Mouse (Mus musculus): ENCODE data around the gene Trim7. TPM values are rescaled to one million over a fixed set of nuclear protein-coding genes. Genes with fewer than 3 reads are reported as not detected.
A peak's percentile ranks its signal among the peaks of the same experiment; 100 is the strongest.
"Not testable (repeated sequence)": the region's sequence is repeated elsewhere in the genome, so short reads cannot be mapped to it uniquely, and the experiment has no call there.

Trim7 gene
- polyA plus RNA-seq, 1 experiment, result 8.7 TPM

DNA sequence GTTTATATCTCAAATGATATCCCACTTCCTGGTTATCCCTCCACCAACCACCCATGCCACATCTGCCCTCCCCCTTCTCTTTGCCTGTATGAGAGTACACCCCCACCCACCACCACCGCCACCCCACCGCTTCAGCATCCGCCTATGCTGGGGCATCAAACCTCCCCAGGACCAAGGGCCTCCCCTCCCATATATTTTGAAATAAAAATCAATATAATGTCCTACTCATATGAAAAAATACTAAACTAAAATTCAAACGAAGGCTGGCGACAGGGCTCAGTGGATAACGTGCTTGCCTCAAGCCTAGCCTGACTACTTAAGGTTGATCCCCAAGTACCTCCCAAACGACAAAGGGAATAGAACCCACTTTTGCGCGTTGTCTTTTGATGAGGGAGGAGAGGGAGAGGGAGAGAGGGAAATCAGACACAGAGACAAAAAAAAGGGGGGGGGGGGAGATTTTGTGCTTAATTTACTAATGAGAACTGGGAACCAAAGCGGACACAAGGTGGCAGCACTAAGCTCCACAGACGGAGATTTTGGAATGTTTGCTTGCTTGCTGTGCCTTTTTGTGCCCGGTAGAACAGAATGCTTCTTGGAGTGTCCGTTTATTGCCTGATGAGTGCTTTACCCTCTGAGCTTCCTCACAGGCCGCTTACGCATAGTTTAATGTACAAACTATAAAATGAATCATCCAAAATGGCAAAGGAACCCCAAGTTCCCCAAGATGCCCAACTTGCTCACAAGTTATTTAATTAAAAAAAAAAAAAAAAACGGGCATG, 37.4 kb upstream of the Trim7 start:
- H3K4me3 ChIP-seq (ENCODE audit: low read depth, low read length), result peak overlapping the region; percentile 73
- no peaks in the 10 kb centered on the region for H3K9me3 ChIP-seq (replicated peaks; ENCODE audit: control insufficient read depth, insufficient read depth, low read length, poor library complexity, severe bottlenecking)
- no peak for TF ChIP-seq POLR2A (IDR thresholded peaks at IDR 0.05; ENCODE audit: insufficient read depth, low read length)
- peak; percentile 35 for TF ChIP-seq CTCF (IDR thresholded peaks at IDR 0.05; ENCODE audit: low read depth, low read length)
- H3K36me3 ChIP-seq (ENCODE audit: control insufficient read depth, insufficient read depth, low read length, poor library complexity, severe bottlenecking), result no peaks in the 10 kb centered on the region
- H3K27ac ChIP-seq (ENCODE audit: insufficient read depth, low read length), result 0 out of 2 replicates have a peak overlapping the region, but pooled peaks have one; percentile 54
- no peaks in the 10 kb centered on the region for H3K4me1 ChIP-seq (ENCODE audit: control insufficient read depth, insufficient read depth, low read length)
- no peaks in the 10 kb centered on the region for H3K27me3 ChIP-seq (ENCODE audit: control insufficient read depth, insufficient read depth, low read length, poor library complexity, severe bottlenecking)
- H3K9ac ChIP-seq (ENCODE audit: low read depth, poor library complexity, severe bottlenecking), result peak overlapping the region; percentile 49

DNA sequence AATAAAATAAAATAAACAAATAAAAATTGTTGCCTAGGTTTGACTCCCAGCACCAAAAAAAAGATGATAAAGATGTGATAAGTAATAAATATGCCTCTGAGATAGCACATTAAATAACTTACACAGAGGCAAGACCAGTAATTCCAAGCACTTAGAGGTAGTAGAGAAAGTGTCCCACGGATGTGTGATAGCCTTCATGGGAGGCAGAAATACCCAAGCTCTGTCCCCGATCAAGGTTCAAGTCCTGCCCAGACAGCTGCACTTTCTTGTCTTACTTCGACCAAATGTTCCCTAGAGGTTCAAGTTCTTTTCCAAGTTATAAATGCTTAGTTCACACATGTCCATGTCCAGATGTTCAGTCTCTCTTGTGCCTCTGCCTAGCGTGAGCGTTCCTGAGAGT, 36.7 kb upstream of the Trim7 start:
- Histone ChIP-seq H3K36me3 (ENCODE audit: control insufficient read depth, insufficient read depth, low read length, poor library complexity, severe bottlenecking) (no peaks in the 10 kb centered on the region), H3K9ac (ENCODE audit: low read depth, poor library complexity, severe bottlenecking) (no peak overlapping the region), H3K4me1 (ENCODE audit: control insufficient read depth, insufficient read depth, low read length) (no peaks in the 10 kb centered on the region), H3K27ac (ENCODE audit: insufficient read depth, low read length) (no peak overlapping the region), H3K27me3 (ENCODE audit: control insufficient read depth, insufficient read depth, low read length, poor library complexity, severe bottlenecking) (no peaks in the 10 kb centered on the region), H3K9me3 (replicated peaks; ENCODE audit: control insufficient read depth, insufficient read depth, low read length, poor library complexity, severe bottlenecking) (no peaks in the 10 kb centered on the region), H3K4me3 (ENCODE audit: low read depth, low read length) (no peak overlapping the region)
- TF ChIP-seq CTCF (IDR thresholded peaks at IDR 0.05; ENCODE audit: low read depth, low read length) (no peak), EP300 (IDR thresholded peaks at IDR 0.05; ENCODE audit: insufficient read depth, low read depth, low read length) (no peak), POLR2A (IDR thresholded peaks at IDR 0.05; ENCODE audit: insufficient read depth, low read length) (no peak)

DNA sequence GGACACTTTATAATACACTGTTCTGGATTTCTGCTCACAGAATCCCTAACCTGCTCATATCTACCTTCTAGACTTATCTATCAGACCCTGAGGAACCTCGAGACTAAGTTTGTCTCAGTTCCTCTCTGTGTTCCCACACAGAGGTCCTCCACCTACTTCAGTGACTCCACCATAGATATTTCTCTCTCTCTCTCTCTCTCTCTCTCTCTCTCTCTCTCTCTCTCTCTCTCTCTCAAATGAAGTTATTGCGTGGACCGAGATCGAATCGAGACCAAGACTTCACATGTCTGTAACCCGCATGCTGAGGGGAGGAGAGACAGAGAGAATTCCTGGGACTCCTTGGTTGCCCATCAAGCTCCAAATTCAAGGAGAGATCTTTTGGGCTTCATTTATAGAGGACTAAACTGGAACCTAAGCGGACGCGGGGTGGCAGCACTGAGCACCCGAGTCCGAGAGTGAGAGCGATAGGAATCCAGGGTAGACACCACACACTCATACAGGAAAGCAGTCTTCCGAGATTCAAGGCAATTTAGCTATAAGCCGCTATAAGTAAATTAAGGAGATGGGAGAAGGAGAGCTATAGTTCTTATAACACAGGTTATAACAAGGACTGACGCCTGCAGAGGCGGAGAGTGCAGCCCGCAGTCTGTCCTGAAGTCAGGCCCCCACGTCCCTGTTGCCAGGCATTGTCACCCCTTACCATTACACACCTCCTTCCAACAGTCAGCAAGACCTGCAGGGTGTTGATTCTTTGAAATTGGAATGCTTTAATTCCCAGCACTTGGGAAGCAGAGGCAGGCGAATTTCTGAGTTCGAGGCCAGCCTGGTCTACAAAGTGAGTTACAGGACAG, 35.7 kb upstream of the Trim7 start:
- H3K27me3 ChIP-seq (ENCODE audit: control insufficient read depth, insufficient read depth, low read length, poor library complexity, severe bottlenecking), result no peaks in the 10 kb centered on the region
- peak overlapping the region; percentile 47 for H3K4me3 ChIP-seq (ENCODE audit: low read depth, low read length)
- TF ChIP-seq EP300 (IDR thresholded peaks at IDR 0.05; ENCODE audit: insufficient read depth, low read depth, low read length) (no peak), CTCF (IDR thresholded peaks at IDR 0.05; ENCODE audit: low read depth, low read length) (peak; percentile 76)
- H3K27ac ChIP-seq (ENCODE audit: insufficient read depth, low read length), result no peak overlapping the region
- H3K4me1 ChIP-seq (ENCODE audit: control insufficient read depth, insufficient read depth, low read length), result no peaks in the 10 kb centered on the region
- 0 out of 2 replicates have a peak overlapping the region, but pooled peaks have one; percentile 46 for H3K9ac ChIP-seq (ENCODE audit: low read depth, poor library complexity, severe bottlenecking)
- H3K36me3 ChIP-seq (ENCODE audit: control insufficient read depth, insufficient read depth, low read length, poor library complexity, severe bottlenecking), result no peaks in the 10 kb centered on the region
- H3K9me3 ChIP-seq (replicated peaks; ENCODE audit: control insufficient read depth, insufficient read depth, low read length, poor library complexity, severe bottlenecking), result no peaks in the 10 kb centered on the region

DNA sequence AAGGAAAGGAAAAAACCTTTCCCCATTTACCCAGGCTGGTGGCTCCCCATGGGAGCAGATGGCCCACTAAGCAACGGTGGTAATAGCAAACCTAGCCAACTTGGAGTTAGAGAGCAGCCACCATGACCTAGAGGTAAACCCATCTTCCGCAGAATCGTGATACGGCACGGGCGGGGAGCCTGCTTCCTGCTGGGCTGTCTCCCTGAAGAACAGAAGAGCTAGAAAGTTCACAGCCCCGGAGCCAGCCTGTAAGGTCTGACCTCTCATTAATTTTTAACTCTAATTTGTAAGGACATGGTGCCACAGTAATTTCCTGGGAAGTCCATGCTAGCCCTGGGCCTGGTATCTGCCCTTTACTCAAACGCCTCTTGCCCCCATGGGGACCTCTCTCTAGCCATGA, 35.0 kb upstream of the Trim7 start:
- no peaks in the 10 kb centered on the region for H3K27me3 ChIP-seq (ENCODE audit: control insufficient read depth, insufficient read depth, low read length, poor library complexity, severe bottlenecking)
- no peaks in the 10 kb centered on the region for H3K36me3 ChIP-seq (ENCODE audit: control insufficient read depth, insufficient read depth, low read length, poor library complexity, severe bottlenecking)
- TF ChIP-seq POLR2A (IDR thresholded peaks at IDR 0.05; ENCODE audit: insufficient read depth, low read length) (no peak), EP300 (IDR thresholded peaks at IDR 0.05; ENCODE audit: insufficient read depth, low read depth, low read length) (no peak), CTCF (IDR thresholded peaks at IDR 0.05; ENCODE audit: low read depth, low read length) (no peak)
- H3K9ac ChIP-seq (ENCODE audit: low read depth, poor library complexity, severe bottlenecking), result peak overlapping the region; percentile 46
- no peaks in the 10 kb centered on the region for H3K4me1 ChIP-seq (ENCODE audit: control insufficient read depth, insufficient read depth, low read length)
- peak overlapping the region; percentile 31; the same call in 1 of the 2 replicates for H3K4me3 ChIP-seq (ENCODE audit: low read depth, low read length)
- no peak overlapping the region for H3K27ac ChIP-seq (ENCODE audit: insufficient read depth, low read length)
- H3K9me3 ChIP-seq (replicated peaks; ENCODE audit: control insufficient read depth, insufficient read depth, low read length, poor library complexity, severe bottlenecking), result no peaks in the 10 kb centered on the region

DNA sequence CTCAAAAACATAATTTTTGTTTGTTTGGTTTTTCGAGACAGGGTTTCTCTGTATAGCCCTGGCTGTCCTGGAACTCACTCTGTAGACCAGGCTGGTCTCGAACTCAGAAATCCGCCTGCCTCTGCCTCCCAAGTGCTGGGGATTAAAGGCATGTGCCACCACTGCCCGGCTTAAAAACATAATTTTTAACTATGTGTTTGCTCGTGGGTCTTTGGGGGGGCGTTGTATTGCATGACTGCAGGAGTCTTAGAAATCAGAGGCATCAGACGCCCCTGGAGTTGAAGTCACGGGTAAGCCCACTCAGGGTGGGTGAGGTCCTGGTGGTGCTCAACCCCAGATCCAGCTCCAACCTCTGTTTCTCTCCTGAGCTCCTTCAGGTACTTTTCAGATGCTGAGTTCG, 34.0 kb upstream of the Trim7 start:
- H3K27ac ChIP-seq (ENCODE audit: insufficient read depth, low read length); H3K27me3 ChIP-seq (ENCODE audit: control insufficient read depth, insufficient read depth, low read length, poor library complexity, severe bottlenecking); H3K4me3 ChIP-seq (ENCODE audit: low read depth, low read length); H3K9ac ChIP-seq (ENCODE audit: low read depth, poor library complexity, severe bottlenecking); H3K4me1 ChIP-seq (ENCODE audit: control insufficient read depth, insufficient read depth, low read length); H3K9me3 ChIP-seq (replicated peaks; ENCODE audit: control insufficient read depth, insufficient read depth, low read length, poor library complexity, severe bottlenecking); H3K36me3 ChIP-seq (ENCODE audit: control insufficient read depth, insufficient read depth, low read length, poor library complexity, severe bottlenecking): not testable (repeated sequence)

DNA sequence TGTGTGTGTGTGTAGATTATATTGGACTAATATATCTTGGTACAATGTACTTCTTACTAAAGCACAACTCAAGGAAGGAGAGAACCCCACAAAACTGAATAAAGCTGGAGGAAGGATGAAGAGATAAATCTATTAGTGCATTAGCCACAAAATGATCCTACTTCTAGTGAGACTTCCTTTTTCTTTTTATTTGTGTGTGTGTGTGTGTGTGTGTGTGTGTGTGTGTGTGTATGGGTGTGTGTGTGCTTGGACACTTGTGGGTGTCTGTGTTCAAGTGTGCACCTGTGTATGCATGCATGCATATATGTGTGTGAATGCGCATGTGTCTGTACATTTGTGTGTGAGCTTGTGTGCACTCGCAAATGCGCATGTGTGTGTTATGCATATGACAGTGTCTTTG, 32.8 kb upstream of the Trim7 start:
- Histone ChIP-seq H3K9me3 (replicated peaks; ENCODE audit: control insufficient read depth, insufficient read depth, low read length, poor library complexity, severe bottlenecking) (no peaks in the 10 kb centered on the region), H3K4me1 (ENCODE audit: control insufficient read depth, insufficient read depth, low read length) (peaks cover 3% of the 10 kb centered on the region), H3K27me3 (ENCODE audit: control insufficient read depth, insufficient read depth, low read length, poor library complexity, severe bottlenecking) (no peaks in the 10 kb centered on the region), H3K9ac (ENCODE audit: low read depth, poor library complexity, severe bottlenecking) (no peak overlapping the region), H3K36me3 (ENCODE audit: control insufficient read depth, insufficient read depth, low read length, poor library complexity, severe bottlenecking) (no peaks in the 10 kb centered on the region), H3K4me3 (ENCODE audit: low read depth, low read length) (no peak overlapping the region), H3K27ac (ENCODE audit: insufficient read depth, low read length) (no peak overlapping the region)
- TF ChIP-seq CTCF (IDR thresholded peaks at IDR 0.05; ENCODE audit: low read depth, low read length), result no peak
- no peak for TF ChIP-seq EP300 (IDR thresholded peaks at IDR 0.05; ENCODE audit: insufficient read depth, low read depth, low read length)
- TF ChIP-seq POLR2A (IDR thresholded peaks at IDR 0.05; ENCODE audit: insufficient read depth, low read length), result no peak
